Mouse (Mus musculus) liver, embryonic 16.5 days (tissue): ENCODE results near the gene BC004004. TPM values are rescaled to one million over a fixed set of nuclear protein-coding genes. Genes with fewer than 3 reads are reported as not detected.
A peak's percentile ranks its signal among the peaks of the same experiment; 100 is the strongest.

Experiments used
- ATAC-seq: fragments of 200-750 bp; cut with Nextera tagmentation; 2 replicates; pipeline ENCODE4 v1.8.0; 2017; ENCODE audit warnings: low read depth, mild to moderate bottlenecking, moderate number of reproducible peaks, moderate library complexity
- H3K27ac ChIP-seq: fragments of 300-500 bp; sonication (generic); 2 replicates; pipeline ENCODE4 v1.5.1; 2014; ENCODE audit warnings: mild to moderate bottlenecking, low read length
- H3K27me3 ChIP-seq: fragments of 300-500 bp; sonication (generic); 2 replicates; pipeline ENCODE4 v1.6.1; 2014; ENCODE audit warnings: low read depth, low read length, mixed read lengths; ENCODE audit not compliant: control insufficient read depth, insufficient read depth
- H3K36me3 ChIP-seq: fragments of 300-500 bp; sonication (generic); 2 replicates; pipeline ENCODE4 v1.6.1; 2014; ENCODE audit warnings: mild to moderate bottlenecking; ENCODE audit not compliant: control insufficient read depth, insufficient read depth
- H3K4me1 ChIP-seq: fragments of 300-500 bp; sonication (generic); 2 replicates; pipeline ENCODE4 v1.6.1; 2014; ENCODE audit warnings: low read depth, low read length, mixed read lengths; ENCODE audit not compliant: control insufficient read depth
- H3K4me2 ChIP-seq: fragments of 300-500 bp; sonication (generic); 2 replicates; pipeline ENCODE4 v1.6.1; 2014; ENCODE audit warnings: low read depth, low read length, mixed read lengths
- H3K4me3 ChIP-seq: fragments of 300-500 bp; sonication (generic); 2 replicates; pipeline ENCODE4 v1.5.1; 2014; ENCODE audit warnings: low read depth, mild to moderate bottlenecking, low read length
- H3K9ac ChIP-seq: fragments of 300-500 bp; sonication (generic); 2 replicates; pipeline ENCODE4 v1.6.1; 2014; ENCODE audit warnings: low read depth, low read length
- H3K9me3 ChIP-seq: fragments of 300-500 bp; sonication (generic); replicated peaks from 2 replicates; pipeline ENCODE4 v1.6.1; 2016; ENCODE audit warnings: low read length; ENCODE audit not compliant: control insufficient read depth
- WGBS: fragments of 180-500 bp; shearing (Covaris S2); extraction: QIAGEN DNeasy Blood & Tissue Kit; methylation state at CpG from one replicate; pipeline ENCODE4 v1.1.7; 2014; ENCODE audit not compliant: insufficient replicate concordance; 5-methylcytosine and 5-hydroxymethylcytosine counted together
- polyA plus RNA-seq: library from polyadenylated mRNA; unstranded; fragments of >200 nt; fragmentation: Nextera tagmentation; extraction: Ambion mirVana; gene quantifications from 2 replicates; pipeline ENCODE4 v1.2.1, GENCODE M21; 2015

The BC004004 gene
- polyA plus RNA-seq, 1 experiment from 2014 or later: 90.5 TPM

GRCm38 (mm10) chr17:29299282-29299681, 30.7 kb downstream of the BC004004 start:
- 76% methylated on average over 4 of the region's 4 CpGs for WGBS
- Histone ChIP-seq H3K36me3 (peaks cover 16% of the 10 kb centered on the region), H3K27me3 (no peaks in the 10 kb centered on the region)

GRCm38 (mm10) chr17:29300926-29301325, 32.3 kb downstream of the BC004004 start:
- H3K4me2 ChIP-seq: no peak overlapping the region
- WGBS: 82% methylated on average over 7 of the region's 7 CpGs
- H3K9ac ChIP-seq: no peak overlapping the region
- no peaks in the 10 kb centered on the region for H3K27me3 ChIP-seq
- H3K9me3 ChIP-seq: no peaks in the 10 kb centered on the region
- H3K4me1 ChIP-seq: peaks cover 8% of the 10 kb centered on the region
- H3K36me3 ChIP-seq: peaks cover 16% of the 10 kb centered on the region
- no peak overlapping the region for H3K4me3 ChIP-seq
- ATAC-seq: no peak
- H3K27ac ChIP-seq: no peak overlapping the region

More at GRCm38 (mm10) chr17:29299282-29299681, 30.7 kb downstream of the BC004004 start:
- Histone ChIP-seq H3K9ac (no peak overlapping the region), H3K4me3 (no peak overlapping the region), H3K9me3 (no peaks in the 10 kb centered on the region), H3K4me2 (no peak overlapping the region), H3K27ac (no peak overlapping the region), H3K4me1 (no peaks in the 10 kb centered on the region; the same call in 1 of the 2 replicates)
- no peak for ATAC-seq

GRCm38 (mm10) chr17:29301421-29301820, 32.8 kb downstream of the BC004004 start:
- H3K4me3 ChIP-seq: no peak overlapping the region
- ATAC-seq: no peak
- H3K36me3 ChIP-seq: peaks cover 16% of the 10 kb centered on the region
- peaks cover 8% of the 10 kb centered on the region for H3K4me1 ChIP-seq
- no peaks in the 10 kb centered on the region for H3K9me3 ChIP-seq
- H3K27ac ChIP-seq: no peak overlapping the region
- no peak overlapping the region for H3K4me2 ChIP-seq
- no peaks in the 10 kb centered on the region for H3K27me3 ChIP-seq
- H3K9ac ChIP-seq: no peak overlapping the region
- 85% methylated on average over 6 of the region's 6 CpGs for WGBS

GRCm38 (mm10) chr17:29302149-29302548, 33.6 kb downstream of the BC004004 start:
- Histone ChIP-seq H3K36me3 (peaks cover 16% of the 10 kb centered on the region), H3K27ac (no peak overlapping the region), H3K4me3 (no peak overlapping the region), H3K9me3 (no peaks in the 10 kb centered on the region), H3K27me3 (no peaks in the 10 kb centered on the region), H3K4me1 (peaks cover 8% of the 10 kb centered on the region), H3K4me2 (no peak overlapping the region), H3K9ac (no peak overlapping the region)
- 65% methylated on average over 5 of the region's 5 CpGs for WGBS
- no peak for ATAC-seq

- H3K4me1 ChIP-seq: peaks cover 8% of the 10 kb centered on the region
- H3K36me3 ChIP-seq: peaks cover 16% of the 10 kb centered on the region
- H3K4me2 ChIP-seq: no peak overlapping the region
- H3K9me3 ChIP-seq: no peaks in the 10 kb centered on the region
- no peak overlapping the region for H3K9ac ChIP-seq
- H3K27me3 ChIP-seq: no peaks in the 10 kb centered on the region
- 41% methylated on average over 3 of the region's 3 CpGs for WGBS
- no peak overlapping the region for H3K27ac ChIP-seq
- H3K4me3 ChIP-seq: no peak overlapping the region
- ATAC-seq: no peak
Measured at GRCm38 (mm10) chr17:29303087-29303486, 34.5 kb downstream of the BC004004 start.

- H3K9me3 ChIP-seq: no peaks in the 10 kb centered on the region
- H3K4me1 ChIP-seq: peaks cover 8% of the 10 kb centered on the region
- H3K4me2 ChIP-seq: no peak overlapping the region
- 42% methylated on average over 3 of the region's 3 CpGs for WGBS
- no peaks in the 10 kb centered on the region for H3K27me3 ChIP-seq
- no peak overlapping the region for H3K27ac ChIP-seq
- no peak for ATAC-seq
- no peak overlapping the region for H3K4me3 ChIP-seq
- peaks cover 13% of the 10 kb centered on the region for H3K36me3 ChIP-seq
- no peak overlapping the region for H3K9ac ChIP-seq
Measured at GRCm38 (mm10) chr17:29303856-29304255, 35.3 kb downstream of the BC004004 start.

- no peak overlapping the region for H3K4me2 ChIP-seq
- H3K36me3 ChIP-seq: peaks cover 11% of the 10 kb centered on the region
- H3K9ac ChIP-seq: no peak overlapping the region
- peaks cover 8% of the 10 kb centered on the region for H3K4me1 ChIP-seq
- H3K9me3 ChIP-seq: no peaks in the 10 kb centered on the region
- H3K4me3 ChIP-seq: no peak overlapping the region
- H3K27ac ChIP-seq: no peak overlapping the region
- H3K27me3 ChIP-seq: no peaks in the 10 kb centered on the region
- WGBS: 19% methylated on average over 13 of the region's 13 CpGs
- ATAC-seq: no peak
Measured at GRCm38 (mm10) chr17:29304376-29305057, 35.9 kb downstream of the BC004004 start.

- ATAC-seq: no peak
- H3K27ac ChIP-seq: no peak overlapping the region
- no peak overlapping the region for H3K4me3 ChIP-seq
- H3K4me1 ChIP-seq: peaks cover 8% of the 10 kb centered on the region
- no peaks in the 10 kb centered on the region for H3K9me3 ChIP-seq
- peaks cover 5% of the 10 kb centered on the region for H3K36me3 ChIP-seq
- H3K27me3 ChIP-seq: no peaks in the 10 kb centered on the region
- H3K4me2 ChIP-seq: peak overlapping the region; percentile 29; the same call in 1 of the 2 replicates
- whole genome bisulfite sequencing: 22% methylated on average over 15 of the region's 15 CpGs
- no peak overlapping the region for H3K9ac ChIP-seq
Measured at GRCm38 (mm10) chr17:29305058-29305806, 36.6 kb downstream of the BC004004 start.

- Histone ChIP-seq H3K36me3 (peaks cover under 1% of the 10 kb centered on the region), H3K4me3 (no peak overlapping the region), H3K27me3 (no peaks in the 10 kb centered on the region), H3K4me1 (peaks cover 8% of the 10 kb centered on the region), H3K4me2 (peak overlapping the region; percentile 29; the same call in 1 of the 2 replicates), H3K9ac (no peak overlapping the region), H3K9me3 (no peaks in the 10 kb centered on the region), H3K27ac (no peak overlapping the region)
- no peak for ATAC-seq
- 35% methylated on average over 7 of the region's 7 CpGs for WGBS
Measured at GRCm38 (mm10) chr17:29305871-29306270, 37.3 kb downstream of the BC004004 start.
